Mouse (Mus musculus) CH12F3 (cell line): ENCODE data around the gene Cst3.

Experiments used
- in situ Hi-C: fragments of 300-500 bp; cut with MboI; formaldehyde crosslinking; loops from 2 replicates; pipeline ENCODE4 v1.14.3; 2020; ENCODE audit warnings: low sequenced_read_pairs

The Cst3 gene

GRCm38 (mm10) chr2:148856630-148857400 is 18.7 kb downstream of the Cst3 start:
- in situ Hi-C loops, result no loop called here

DNA sequence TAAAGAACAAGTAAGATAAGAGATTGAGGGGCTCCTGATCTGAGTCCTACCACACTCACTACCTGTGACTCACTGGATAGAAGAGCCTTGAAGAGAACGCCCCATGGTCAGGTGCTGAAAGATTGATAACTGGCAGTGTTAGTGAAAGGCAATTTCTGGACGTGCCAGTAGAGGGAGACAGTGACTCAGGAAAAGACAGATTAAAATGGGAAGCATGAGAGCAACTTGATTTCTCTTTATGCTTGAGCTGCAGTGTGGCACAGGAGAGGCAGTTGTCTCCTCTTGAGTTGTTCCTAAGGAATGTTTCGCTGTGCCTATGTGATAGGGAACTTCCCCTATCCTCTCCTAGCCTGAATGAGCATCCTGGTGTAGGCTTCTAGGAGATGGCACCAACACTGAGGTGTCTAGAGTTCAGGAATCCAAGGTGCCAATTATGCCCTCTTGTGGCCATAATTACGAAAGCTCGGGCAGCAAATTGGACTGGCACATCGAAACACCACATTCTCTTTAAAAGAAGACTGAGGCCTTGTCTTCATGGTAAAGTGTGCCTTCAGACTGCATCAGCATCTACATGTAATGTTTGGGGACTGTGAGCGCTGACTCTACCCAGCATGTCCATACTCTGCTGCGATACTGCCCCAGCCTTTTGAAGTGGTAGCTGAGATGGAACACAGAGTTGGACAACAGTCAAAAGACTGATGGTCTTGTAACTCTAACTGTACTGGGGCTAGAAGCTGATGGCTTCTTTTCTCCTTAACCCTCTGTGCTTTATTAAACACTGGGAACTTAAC is 24.2 kb downstream of the Cst3 start:
- in situ Hi-C loops, result loop anchor here (5.0 kb wide), 1 partner anchor 51 kb away; no protein-coding TSS in a partner anchor

DNA sequence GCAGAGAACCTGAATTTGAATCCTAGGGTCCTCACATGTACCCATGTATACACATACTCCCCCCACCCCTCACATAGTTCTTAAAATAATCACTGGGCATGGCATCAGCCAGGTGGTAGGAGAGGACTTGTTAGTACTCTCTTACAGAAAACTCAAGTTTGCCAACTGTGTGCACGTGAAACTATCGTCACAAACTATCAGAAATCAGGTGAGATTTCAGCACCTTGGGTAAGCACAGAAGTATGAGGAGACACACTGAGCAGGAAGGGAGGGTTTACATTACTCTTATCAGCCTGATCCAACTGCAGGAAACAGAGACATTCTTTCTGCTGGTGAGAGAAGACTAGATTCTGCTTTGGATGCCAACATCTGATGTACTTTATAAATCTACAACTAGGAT is 36.3 kb downstream of the Cst3 start:
- in situ Hi-C loops, result no loop called here

DNA sequence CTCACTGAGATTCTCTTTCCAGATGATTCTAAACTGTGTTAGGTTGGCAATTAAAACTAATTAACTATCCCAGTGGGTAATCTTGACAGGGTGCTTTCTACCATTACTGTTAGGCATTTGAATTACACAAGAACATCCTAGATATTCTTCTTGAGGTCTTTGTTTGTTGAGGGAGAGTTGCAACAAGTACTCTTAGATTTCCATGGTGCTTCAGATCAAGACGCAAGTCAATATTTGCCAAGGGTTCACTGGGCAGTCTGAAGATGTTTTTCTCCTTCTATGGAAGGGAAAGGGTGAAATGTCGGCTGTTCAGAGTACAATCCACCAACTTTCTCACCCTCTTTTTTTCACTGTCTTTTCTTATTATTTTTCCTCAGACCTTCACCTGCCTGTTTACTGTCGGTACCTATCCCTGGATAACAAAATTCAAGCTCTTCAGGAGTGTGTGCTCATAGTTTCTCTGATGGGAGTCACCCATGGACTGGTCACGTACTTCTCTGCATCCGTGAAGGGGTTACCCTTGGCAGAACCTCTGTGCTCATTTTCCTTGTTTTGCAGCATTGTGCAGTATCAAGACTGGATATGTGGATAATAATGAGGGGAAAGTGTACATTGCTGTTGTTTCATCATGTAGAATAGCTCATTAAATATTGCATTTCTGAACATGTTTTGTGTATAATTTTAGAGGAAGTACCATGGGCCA is 37.3 kb downstream of the Cst3 start:
- in situ Hi-C loops, result no loop called here

GRCm38 (mm10) chr2:148834912-148835311 is 40.6 kb downstream of the Cst3 start, which contains the start of gene Cst9:
Gene Cst9 (plus strand): TSS chr2:148835147.
- in situ Hi-C loops, result no loop called here

DNA sequence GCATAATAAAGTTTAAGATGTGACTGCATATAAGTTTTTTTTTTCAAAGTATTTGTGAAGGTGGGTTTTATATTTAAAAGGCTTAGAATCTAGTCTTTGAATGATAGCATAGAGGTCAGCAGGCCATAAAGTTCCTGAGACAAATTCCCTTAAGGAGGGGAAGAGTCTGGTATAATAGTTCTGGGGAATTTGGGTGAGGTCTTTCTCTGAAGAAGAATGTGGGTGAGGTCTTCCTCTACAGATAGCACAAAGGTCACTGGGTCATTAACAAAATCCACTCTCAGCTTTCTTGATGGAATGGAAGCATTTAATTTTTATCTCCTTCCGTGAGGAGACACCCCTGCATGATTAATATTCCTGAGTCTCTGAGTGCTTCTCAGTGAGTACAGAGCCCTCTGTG is 49.5 kb downstream of the Cst3 start:
- in situ Hi-C loops, result no loop called here
